Comparison of ENCODE assay signal across 8 mouse cellular contexts in genomic region chr5:123572357-123573186, GRCm38 (mm10). TPM values are rescaled to one million over a fixed set of nuclear protein-coding genes. Genes with fewer than 3 reads are reported as not detected.
DNase-seq lines count a peak whose midpoint lies in the region; ATAC-seq and TF ChIP-seq lines count a peak whose summit lies in the region.

Gene Vps33a, minus strand, starts transcription at chr5:123573038.

- intact Hi-C loops in gastrocnemius, adult 2 months (cut with DNase I), result no loop called here
- intact Hi-C loops in left cerebral cortex, adult 2 months (cut with DNase I), result loop anchor here (1.0 to 5.0 kb wide), 2 partner anchors 21 to 35 kb away; no protein-coding TSS in a partner anchor

- peak; percentile 95 for ATAC-seq in common myeloid progenitor, adult 5-6 weeks (replicated peaks; ENCODE audit: low read depth, poor library complexity, severe bottlenecking)
- ATAC-seq in hindbrain, postnatal 0 days, result peak; percentile 92
- peak; percentile 99 for ATAC-seq in megakaryocyte, adult 5-6 weeks (ENCODE audit: poor library complexity, severe bottlenecking)

- WGBS in hindbrain, postnatal 0 days, result under 1% methylated on average over 54 of the region's 54 CpGs

- DNase-seq in ZHBTc4 (ENCODE audit: low read depth, low spot score), result peak; percentile 100
- DNase-seq in gastrocnemius, adult 2 months, result peak; percentile 99
- peak; percentile 100 for DNase-seq in hindbrain, postnatal 0 days (ENCODE audit: low spot score)
- DNase-seq in left cerebral cortex, adult 2 months (ENCODE audit: extremely low spot score in 1 of 2, low spot score in 2 of 2), result peak; percentile 95 to 97
- peak; percentile 98 for DNase-seq in right cerebral cortex, adult 2 months (ENCODE audit: low spot score in 2 of 2)
- peak; percentile 99 for DNase-seq in urinary bladder, postnatal 14 days (ENCODE audit: low spot score)

- H3K9me3 ChIP-seq in hindbrain, postnatal 0 days (ENCODE audit: low read length), result no peaks in the 10 kb centered on the region

- peak within 1 kb of the TSS; percentile 64 for H3K9ac ChIP-seq in hindbrain, postnatal 0 days (replicated peaks; ENCODE audit: low read length)

- H3K36me3 ChIP-seq in hindbrain, postnatal 0 days (ENCODE audit: insufficient read depth, low read length), result peaks cover 12% of the 10 kb centered on the region; the same call in 1 of the 2 replicates

- peak within 1 kb of the TSS; percentile 68 for H3K4me2 ChIP-seq in hindbrain, postnatal 0 days (ENCODE audit: low read depth, low read length)

- no peak for TF ChIP-seq CTCF in gastrocnemius, adult 2 months (IDR thresholded peaks at IDR 0.05)
- TF ChIP-seq CTCF in hindbrain, postnatal 0 days (IDR thresholded peaks at IDR 0.05; ENCODE audit: low read depth), result peak; percentile 27
- peak; percentile 5; the same call in 1 of the 2 replicates for TF ChIP-seq CTCF in left cerebral cortex, adult 2 months (IDR thresholded peaks at IDR 0.05)

- H3K27ac ChIP-seq in gastrocnemius, adult 2 months, result peak within 1 kb of the TSS; percentile 94
- peak within 1 kb of the TSS; percentile 85 for H3K27ac ChIP-seq in hindbrain, postnatal 0 days
- H3K27ac ChIP-seq in left cerebral cortex, adult 2 months, result peak within 1 kb of the TSS; percentile 88

- peak within 1 kb of the TSS; percentile 91 for H3K4me3 ChIP-seq in gastrocnemius, adult 2 months
- H3K4me3 ChIP-seq in hindbrain, postnatal 0 days (ENCODE audit: low read length), result peak within 1 kb of the TSS; percentile 77
- peak within 1 kb of the TSS; percentile 78 for H3K4me3 ChIP-seq in left cerebral cortex, adult 2 months

- H3K4me1 ChIP-seq in hindbrain, postnatal 0 days (ENCODE audit: insufficient read depth, low read length), result peaks cover 8% of the 10 kb centered on the region; the same call in 1 of the 2 replicates

- no peaks in the 10 kb centered on the region for H3K27me3 ChIP-seq in hindbrain, postnatal 0 days (ENCODE audit: insufficient read depth, low read length)

RNA-seq across cellular contexts. Expression of gene Vps33a, which starts in this region (rescaled TPM):
- 20.5 and 22.8 TPM in 2 replicates for total RNA-seq in common myeloid progenitor, adult 5-6 weeks (2017)
- 10 to 100 TPM; 34.0 to 36.7 TPM for total RNA-seq in gastrocnemius, adult 2 months (2021)
- total RNA-seq in hindbrain, postnatal 0 days (2014; rRNA removed), result 46.5 and 55.6 TPM in 2 replicates
- 34.0 and 34.7 TPM in 2 replicates for polyA plus RNA-seq in hindbrain, postnatal 0 days (2015; fragmentation: Nextera tagmentation; extraction: Ambion mirVana)
- total RNA-seq in left cerebral cortex, adult 2 months (2021), result 100 to 1,000 TPM in 1 of 2 experiments, 10 to 100 TPM in 1; 87.3 to 105 TPM
- 22.7 and 23.3 TPM in 2 replicates for total RNA-seq in megakaryocyte, adult 5-6 weeks (2015)
- total RNA-seq in megakaryocyte, adult 5-6 weeks (2017), result 29.5 and 35.5 TPM in 2 replicates

Comparison
In these comparisons a context has a peak if more than half of its experiments do, and no peak if none do; other contexts are left out.
1. Peak in every context shown above with its lines: DNase-seq, ATAC-seq, H3K4me3 ChIP-seq and H3K27ac ChIP-seq.